47 mouse cellular contexts compared by ENCODE assay signal in genomic region chr14:56013147-56013546, GRCm38 (mm10). TPM values are rescaled to one million over a fixed set of nuclear protein-coding genes. Genes with fewer than 3 reads are reported as not detected.
"Had no signal": no experiment of that assay in that cellular context is flagged by ENCODE, and none has a peak within 500 bp of the region (broad histone marks: within the 10 kb centered on the region; RNA-seq: fewer than 3 reads in every experiment).

No protein-coding gene starts in this region.

- H3K4me2 ChIP-seq: limb, embryonic 12.5 days; limb, embryonic 13.5 days; limb, embryonic 15.5 days; liver, embryonic 11.5 days; liver, embryonic 12.5 days; liver, embryonic 13.5 days; liver, embryonic 15.5 days; lung, embryonic 14.5 days; lung, embryonic 15.5 days; midbrain, embryonic 11.5 days; midbrain, embryonic 12.5 days; midbrain, embryonic 13.5 days; midbrain, embryonic 15.5 days; neural tube, embryonic 12.5 days had no signal

- H3K9me3 ChIP-seq: limb, embryonic 10.5 days; limb, embryonic 12.5 days; limb, embryonic 15.5 days; liver, embryonic 12.5 days; liver, embryonic 13.5 days; liver, embryonic 15.5 days; lung, embryonic 15.5 days; megakaryocyte, embryonic 14.5 days; midbrain, embryonic 10.5 days; midbrain, embryonic 12.5 days; midbrain, embryonic 13.5 days; midbrain, embryonic 15.5 days; neural tube, embryonic 12.5 days had no signal

- H3K36me3 ChIP-seq: limb, embryonic 10.5 days; limb, embryonic 12.5 days; limb, embryonic 13.5 days; limb, embryonic 15.5 days; liver, embryonic 12.5 days; liver, embryonic 13.5 days; liver, embryonic 15.5 days; lung, embryonic 15.5 days; midbrain, embryonic 10.5 days; midbrain, embryonic 12.5 days; midbrain, embryonic 13.5 days; midbrain, embryonic 15.5 days; neural tube, embryonic 12.5 days had no signal

- H3K27me3 ChIP-seq: limb, embryonic 12.5 days; limb, embryonic 13.5 days; limb, embryonic 15.5 days; liver, embryonic 13.5 days; lung, embryonic 15.5 days; midbrain, embryonic 12.5 days; midbrain, embryonic 13.5 days; midbrain, embryonic 15.5 days; neural tube, embryonic 12.5 days had no signal

- H3K4me3 ChIP-seq: limb, embryonic 10.5 days; limb, embryonic 12.5 days; limb, embryonic 13.5 days; limb, embryonic 15.5 days; liver, embryonic 12.5 days; liver, embryonic 13.5 days; liver, embryonic 15.5 days; lung, embryonic 15.5 days; megakaryocyte, embryonic 14.5 days; midbrain, embryonic 10.5 days; midbrain, embryonic 12.5 days; midbrain, embryonic 13.5 days; midbrain, embryonic 15.5 days; myocyte; neural tube, embryonic 12.5 days had no signal

- H3K27ac ChIP-seq: limb, embryonic 10.5 days; limb, embryonic 12.5 days; limb, embryonic 13.5 days; limb, embryonic 15.5 days; liver, embryonic 12.5 days; liver, embryonic 13.5 days; liver, embryonic 14.5 days; liver, embryonic 15.5 days; lung, embryonic 15.5 days; macrophage; midbrain, embryonic 10.5 days; midbrain, embryonic 12.5 days; midbrain, embryonic 13.5 days; midbrain, embryonic 15.5 days; neural tube, embryonic 12.5 days had no signal

- ATAC-seq: liver, embryonic 12.5 days; liver, postnatal 0 days; lung, postnatal 0 days; midbrain, embryonic 13.5 days; midbrain, embryonic 15.5 days; midbrain, embryonic 16.5 days had no signal

- H3K4me1 ChIP-seq: limb, embryonic 10.5 days; limb, embryonic 12.5 days; limb, embryonic 13.5 days; limb, embryonic 15.5 days; liver, embryonic 12.5 days; liver, embryonic 13.5 days; liver, embryonic 15.5 days; lung, embryonic 15.5 days; midbrain, embryonic 10.5 days; midbrain, embryonic 12.5 days; midbrain, embryonic 13.5 days; midbrain, embryonic 15.5 days; neural tube, embryonic 12.5 days had no signal

- H3K9ac ChIP-seq: limb, embryonic 12.5 days; limb, embryonic 13.5 days; limb, embryonic 15.5 days; liver, embryonic 12.5 days; liver, embryonic 13.5 days; liver, embryonic 14.5 days; liver, embryonic 15.5 days; liver, postnatal 0 days; lung, embryonic 14.5 days; lung, embryonic 15.5 days; midbrain, embryonic 12.5 days; midbrain, embryonic 13.5 days; midbrain, embryonic 15.5 days; neural tube, embryonic 12.5 days had no signal

- DNase-seq: left cerebral cortex, postnatal 4 days; liver; liver, embryonic 13.5 days; liver, postnatal 0 days; lung, adult 18-20 months; lung, adult 2 months; lung, embryonic 14.5 days; lung, postnatal 10 days; lung, postnatal 14 days; lung, postnatal 36 days; lung, postnatal 4 days; midbrain, embryonic 14.5 days had no signal

RNA-seq across cellular contexts. Expression of gene Mcpt1, which starts 4.6 kb away (rescaled TPM):
- total RNA-seq: left cerebral cortex, postnatal 10 days; left cerebral cortex, postnatal 14 days; left cerebral cortex, postnatal 25 days; left cerebral cortex, postnatal 36 days; left cerebral cortex, postnatal 4 days; liver, adult 2 months; megakaryocyte progenitor cell, adult 5-6 weeks; megakaryocyte, adult 5-6 weeks; megakaryocyte-erythroid progenitor cell, adult 5-6 weeks; midbrain, postnatal 0 days; monocyte, adult 5-6 weeks had no signal
- polyA plus RNA-seq: limb, embryonic 10.5 days; limb, embryonic 11.5 days; limb, embryonic 12.5 days; limb, embryonic 13.5 days; liver, adult 2 months; liver, embryonic 11.5 days; liver, embryonic 12.5 days; liver, embryonic 13.5 days; liver, embryonic 14.5 days; liver, embryonic 15.5 days; liver, embryonic 16.5 days; liver, postnatal 0 days; lung, adult 2 months; lung, embryonic 14.5 days; lung, embryonic 15.5 days; lung, embryonic 16.5 days; lung, postnatal 0 days; macrophage; midbrain, embryonic 10.5 days; midbrain, embryonic 11.5 days; midbrain, embryonic 12.5 days; midbrain, embryonic 13.5 days; midbrain, embryonic 14.5 days; midbrain, embryonic 15.5 days; midbrain, embryonic 16.5 days; midbrain, postnatal 0 days; neural tube, embryonic 11.5 days; neural tube, embryonic 12.5 days had no signal

RNA-seq across cellular contexts. Expression of gene Mcpt9, which starts 17.1 kb away (rescaled TPM):
- total RNA-seq: left cerebral cortex, postnatal 10 days; left cerebral cortex, postnatal 14 days; left cerebral cortex, postnatal 25 days; left cerebral cortex, postnatal 36 days; left cerebral cortex, postnatal 4 days; liver, adult 2 months; megakaryocyte progenitor cell, adult 5-6 weeks; megakaryocyte, adult 5-6 weeks; megakaryocyte-erythroid progenitor cell, adult 5-6 weeks; midbrain, postnatal 0 days; monocyte, adult 5-6 weeks had no signal
- polyA plus RNA-seq: limb, embryonic 10.5 days; limb, embryonic 11.5 days; limb, embryonic 12.5 days; limb, embryonic 13.5 days; limb, embryonic 14.5 days; limb, embryonic 15.5 days; liver, adult 2 months; liver, embryonic 11.5 days; liver, embryonic 12.5 days; liver, embryonic 13.5 days; liver, embryonic 14.5 days; liver, embryonic 15.5 days; liver, embryonic 16.5 days; liver, postnatal 0 days; lung, adult 2 months; lung, embryonic 14.5 days; lung, embryonic 15.5 days; lung, embryonic 16.5 days; lung, postnatal 0 days; macrophage; midbrain, embryonic 10.5 days; midbrain, embryonic 11.5 days; midbrain, embryonic 12.5 days; midbrain, embryonic 13.5 days; midbrain, embryonic 14.5 days; midbrain, embryonic 15.5 days; midbrain, embryonic 16.5 days; midbrain, postnatal 0 days; myocyte; neural tube, embryonic 11.5 days; neural tube, embryonic 12.5 days had no signal

RNA-seq across cellular contexts. Expression of gene Mcpt2, which starts 28.7 kb away (rescaled TPM):
- total RNA-seq: left cerebral cortex, postnatal 10 days; left cerebral cortex, postnatal 14 days; left cerebral cortex, postnatal 25 days; left cerebral cortex, postnatal 36 days; left cerebral cortex, postnatal 4 days; liver, adult 2 months; megakaryocyte progenitor cell, adult 5-6 weeks; megakaryocyte, adult 5-6 weeks; megakaryocyte-erythroid progenitor cell, adult 5-6 weeks; midbrain, postnatal 0 days; monocyte, adult 5-6 weeks had no signal
- polyA plus RNA-seq: limb, embryonic 10.5 days; limb, embryonic 11.5 days; limb, embryonic 12.5 days; limb, embryonic 13.5 days; liver, adult 2 months; liver, embryonic 11.5 days; lung, adult 2 months; lung, embryonic 14.5 days; lung, embryonic 15.5 days; lung, embryonic 16.5 days; lung, postnatal 0 days; macrophage; midbrain, embryonic 10.5 days; midbrain, embryonic 11.5 days; midbrain, embryonic 12.5 days; midbrain, embryonic 13.5 days; midbrain, embryonic 14.5 days; midbrain, embryonic 15.5 days; midbrain, embryonic 16.5 days; midbrain, postnatal 0 days; myocyte; neural tube, embryonic 11.5 days; neural tube, embryonic 12.5 days had no signal

RNA-seq across cellular contexts. Expression of gene Mcpt4, which starts 49.0 kb away (rescaled TPM):
- total RNA-seq: left cerebral cortex, postnatal 10 days; left cerebral cortex, postnatal 14 days; left cerebral cortex, postnatal 25 days; left cerebral cortex, postnatal 36 days; liver, adult 2 months; megakaryocyte progenitor cell, adult 5-6 weeks; megakaryocyte, adult 5-6 weeks; megakaryocyte-erythroid progenitor cell, adult 5-6 weeks; monocyte, adult 5-6 weeks had no signal
- polyA plus RNA-seq: limb, embryonic 10.5 days; limb, embryonic 11.5 days; limb, embryonic 12.5 days; liver, adult 2 months; liver, embryonic 11.5 days; liver, embryonic 12.5 days; liver, embryonic 13.5 days; liver, embryonic 15.5 days; liver, embryonic 16.5 days; lung, embryonic 14.5 days; macrophage; midbrain, embryonic 10.5 days; midbrain, embryonic 11.5 days; midbrain, embryonic 12.5 days; midbrain, embryonic 13.5 days; midbrain, embryonic 14.5 days; midbrain, embryonic 16.5 days; midbrain, postnatal 0 days; neural tube, embryonic 11.5 days; neural tube, embryonic 12.5 days had no signal
